Mouse (Mus musculus): ENCODE results near the gene Palld. TPM values are rescaled to one million over a fixed set of nuclear protein-coding genes. Genes with fewer than 3 reads are reported as not detected.

Palld gene
- polyA plus RNA-seq, 1 experiment from 2014 or later = 166 TPM

GRCm38 (mm10) chr8:61582547-61582946 is 319.9 kb downstream of the Palld start:
- ATAC-seq (ENCODE audit: extremely low read depth, insufficient number of reproducible peaks, low FRiP score, low TSS enrichment) = no peak
- Histone ChIP-seq H3K36me3 (peaks cover 50% of the 10 kb centered on the region), H3K9me3 (no peaks in the 10 kb centered on the region), H3K4me2 (no peak overlapping the region), H3K4me3 (no peak overlapping the region), H3K4me1 (peaks cover 68% of the 10 kb centered on the region), H3K27me3 (replicated peaks) (no peaks in the 10 kb centered on the region), H3K27ac (replicated peaks) (no peak overlapping the region), H3K9ac (no peak overlapping the region)
- WGBS = 73% methylated on average over 8 of the region's 8 CpGs

DNA sequence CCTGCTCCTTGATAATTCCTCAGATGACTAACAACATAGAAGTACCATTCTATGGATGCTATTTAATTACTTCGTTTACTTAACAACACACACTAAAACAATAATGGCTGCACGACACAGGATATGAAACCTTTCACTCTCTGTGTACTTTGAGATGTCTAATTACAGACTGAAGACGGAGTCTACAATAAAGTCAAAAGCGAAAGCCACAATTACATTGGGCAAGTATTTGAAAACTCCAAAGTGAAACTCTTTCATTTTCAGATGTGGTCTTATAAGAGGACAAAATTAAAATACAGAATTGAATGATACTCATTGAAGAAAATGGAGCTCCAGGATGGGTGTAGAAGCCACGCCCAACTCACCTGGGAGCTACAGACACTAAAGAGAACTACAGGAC is 321.2 kb downstream of the Palld start:
- WGBS = 83% methylated on average over 5 of the region's 5 CpGs
- H3K27me3 ChIP-seq (replicated peaks) = no peaks in the 10 kb centered on the region

GRCm38 (mm10) chr8:61579831-61580230 is 322.7 kb downstream of the Palld start:
- Histone ChIP-seq H3K4me3 (no peak overlapping the region), H3K9ac (no peak overlapping the region), H3K36me3 (peaks cover 43% of the 10 kb centered on the region), H3K27me3 (replicated peaks) (no peaks in the 10 kb centered on the region), H3K4me1 (peaks cover 66% of the 10 kb centered on the region), H3K27ac (replicated peaks) (no peak overlapping the region), H3K9me3 (no peaks in the 10 kb centered on the region), H3K4me2 (no peak overlapping the region)
- WGBS = 75% methylated on average over 4 of the region's 4 CpGs
- ATAC-seq (ENCODE audit: extremely low read depth, insufficient number of reproducible peaks, low FRiP score, low TSS enrichment) = no peak

More for the DNA sequence above, 321.2 kb downstream of the Palld start:
- no peak overlapping the region for H3K4me3 ChIP-seq
- H3K9me3 ChIP-seq = no peaks in the 10 kb centered on the region
- peaks cover 66% of the 10 kb centered on the region for H3K4me1 ChIP-seq
- H3K9ac ChIP-seq = no peak overlapping the region
- no peak overlapping the region for H3K4me2 ChIP-seq
- ATAC-seq (ENCODE audit: extremely low read depth, insufficient number of reproducible peaks, low FRiP score, low TSS enrichment) = no peak
- H3K27ac ChIP-seq (replicated peaks) = no peak overlapping the region
- peaks cover 47% of the 10 kb centered on the region for H3K36me3 ChIP-seq

GRCm38 (mm10) chr8:61578754-61579153 is 323.7 kb downstream of the Palld start:
- no peak overlapping the region for H3K9ac ChIP-seq
- H3K27me3 ChIP-seq (replicated peaks) = no peaks in the 10 kb centered on the region
- H3K9me3 ChIP-seq = no peaks in the 10 kb centered on the region
- H3K4me1 ChIP-seq = peaks cover 66% of the 10 kb centered on the region
- no peak overlapping the region for H3K4me3 ChIP-seq
- 77% methylated on average over 6 of the region's 6 CpGs for whole genome bisulfite sequencing
- H3K36me3 ChIP-seq = peaks cover 34% of the 10 kb centered on the region
- H3K27ac ChIP-seq (replicated peaks) = no peak overlapping the region
- ATAC-seq (ENCODE audit: extremely low read depth, insufficient number of reproducible peaks, low FRiP score, low TSS enrichment) = no peak
- no peak overlapping the region for H3K4me2 ChIP-seq

- Histone ChIP-seq H3K4me2 (no peak overlapping the region), H3K4me3 (no peak overlapping the region), H3K27ac (replicated peaks) (peak overlapping the region; percentile 43; the same call in 1 of the 2 replicates), H3K27me3 (replicated peaks) (no peaks in the 10 kb centered on the region), H3K9ac (no peak overlapping the region), H3K9me3 (no peaks in the 10 kb centered on the region), H3K4me1 (peaks cover 77% of the 10 kb centered on the region), H3K36me3 (peaks cover 22% of the 10 kb centered on the region; the same call in 1 of the 2 replicates)
- no peak for ATAC-seq (ENCODE audit: extremely low read depth, insufficient number of reproducible peaks, low FRiP score, low TSS enrichment)
- WGBS = 39% methylated on average over 4 of the region's 4 CpGs
Observed at GRCm38 (mm10) chr8:61575096-61575653, 327.3 kb downstream of the Palld start.

DNA sequence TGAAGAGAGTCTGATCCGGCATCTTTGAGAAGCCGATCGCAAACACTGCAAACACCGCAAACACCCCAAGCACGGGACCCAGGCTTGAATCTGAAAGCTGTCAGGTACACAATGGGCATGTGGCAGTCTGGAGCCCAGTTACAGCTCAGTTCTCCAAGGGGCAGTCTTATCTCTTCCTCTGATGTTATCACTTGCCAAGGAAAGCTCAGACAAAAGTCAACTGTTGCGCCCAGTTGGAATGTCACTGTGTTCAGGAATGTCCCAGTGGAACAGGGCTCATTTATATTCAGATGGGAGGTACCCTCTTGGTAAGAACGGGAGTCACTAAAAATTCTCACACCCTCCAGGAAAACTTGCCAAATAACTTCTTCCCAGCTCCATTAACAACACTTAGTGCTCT is 328.0 kb downstream of the Palld start:
- Histone ChIP-seq H3K9me3 (no peaks in the 10 kb centered on the region), H3K9ac (no peak overlapping the region), H3K4me1 (peaks cover 78% of the 10 kb centered on the region), H3K36me3 (peaks cover 22% of the 10 kb centered on the region; the same call in 1 of the 2 replicates), H3K4me2 (no peak overlapping the region), H3K4me3 (no peak overlapping the region), H3K27me3 (replicated peaks) (no peaks in the 10 kb centered on the region), H3K27ac (replicated peaks) (0 out of 2 replicates have a peak overlapping the region, but pooled peaks have one; percentile 2)
- no peak for ATAC-seq (ENCODE audit: extremely low read depth, insufficient number of reproducible peaks, low FRiP score, low TSS enrichment)
- 56% methylated on average over 7 of the region's 7 CpGs for WGBS

GRCm38 (mm10) chr8:61573179-61573937 is 329.1 kb downstream of the Palld start:
- 46% methylated on average over 8 of the region's 8 CpGs for WGBS
- Histone ChIP-seq H3K9ac (0 out of 2 replicates have a peak overlapping the region, but pooled peaks have one; percentile 8), H3K27me3 (replicated peaks) (no peaks in the 10 kb centered on the region), H3K4me2 (no peak overlapping the region), H3K27ac (replicated peaks) (peak overlapping the region; percentile 36), H3K36me3 (peaks cover 13% of the 10 kb centered on the region; the same call in 1 of the 2 replicates), H3K4me1 (peaks cover 78% of the 10 kb centered on the region), H3K9me3 (no peaks in the 10 kb centered on the region), H3K4me3 (no peak overlapping the region)
- ATAC-seq (ENCODE audit: extremely low read depth, insufficient number of reproducible peaks, low FRiP score, low TSS enrichment) = no peak

DNA sequence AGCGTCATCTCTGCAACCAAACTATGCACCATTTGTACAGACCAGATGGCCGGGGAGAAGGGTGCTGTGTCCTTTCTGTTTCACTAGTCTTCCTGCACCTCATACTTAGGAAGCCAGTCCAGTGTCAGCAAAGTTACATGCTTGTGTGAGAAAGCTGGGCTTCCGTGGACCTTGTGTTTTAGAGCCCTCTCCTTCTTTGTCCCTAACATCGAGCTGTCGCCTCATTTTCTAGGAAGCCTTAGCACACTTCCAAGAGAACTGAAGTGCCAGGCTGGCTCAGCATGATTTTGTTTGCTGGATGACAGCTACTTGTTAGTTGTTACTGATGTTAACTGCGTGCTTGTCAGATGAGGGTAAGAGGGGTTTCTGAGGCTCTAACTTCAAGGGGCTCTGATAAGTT is 329.8 kb downstream of the Palld start:
- Histone ChIP-seq H3K9ac (no peak overlapping the region), H3K9me3 (no peaks in the 10 kb centered on the region), H3K27me3 (replicated peaks) (no peaks in the 10 kb centered on the region), H3K27ac (replicated peaks) (peak overlapping the region; percentile 36; the same call in 1 of the 2 replicates), H3K4me3 (no peak overlapping the region), H3K36me3 (peaks cover 10% of the 10 kb centered on the region; the same call in 1 of the 2 replicates), H3K4me2 (no peak overlapping the region), H3K4me1 (peaks cover 74% of the 10 kb centered on the region)
- ATAC-seq (ENCODE audit: extremely low read depth, insufficient number of reproducible peaks, low FRiP score, low TSS enrichment) = no peak
- 68% methylated on average over 6 of the region's 6 CpGs for WGBS

- Histone ChIP-seq H3K4me3 (no peak overlapping the region), H3K36me3 (peaks cover 5% of the 10 kb centered on the region; the same call in 1 of the 2 replicates), H3K4me1 (peaks cover 78% of the 10 kb centered on the region), H3K27me3 (replicated peaks) (no peaks in the 10 kb centered on the region), H3K4me2 (no peak overlapping the region), H3K9ac (no peak overlapping the region), H3K27ac (replicated peaks) (no peak overlapping the region), H3K9me3 (no peaks in the 10 kb centered on the region)
- WGBS = 85% methylated on average over 2 of the region's 2 CpGs
- ATAC-seq (ENCODE audit: extremely low read depth, insufficient number of reproducible peaks, low FRiP score, low TSS enrichment) = no peak
Observed at GRCm38 (mm10) chr8:61570637-61571036, 331.9 kb downstream of the Palld start.

DNA sequence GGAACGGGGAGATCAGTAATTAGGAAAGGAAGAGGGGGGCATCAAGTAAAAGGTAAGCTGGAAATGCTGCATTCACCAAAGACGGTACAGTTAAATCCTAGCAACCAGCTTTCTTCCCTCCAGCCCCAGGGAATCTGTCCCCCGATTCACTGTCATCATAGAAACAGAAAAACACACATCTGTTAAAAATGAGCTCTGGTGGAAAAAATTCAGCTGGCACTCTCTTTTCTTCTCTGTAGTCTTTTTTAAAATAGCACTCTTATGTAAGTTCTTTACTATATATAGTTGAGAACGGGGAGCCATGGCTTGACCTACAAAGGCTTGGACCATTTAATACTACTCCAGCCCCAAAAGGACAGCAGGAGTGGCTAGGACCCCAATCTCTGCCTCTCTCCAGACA is 332.8 kb downstream of the Palld start:
- no peaks in the 10 kb centered on the region for H3K27me3 ChIP-seq (replicated peaks)
- H3K36me3 ChIP-seq = peaks cover 5% of the 10 kb centered on the region; the same call in 1 of the 2 replicates
- 61% methylated on average over 4 of the region's 4 CpGs for WGBS
- H3K27ac ChIP-seq (replicated peaks) = peak overlapping the region; percentile 41
- H3K4me2 ChIP-seq = no peak overlapping the region
- ATAC-seq (ENCODE audit: extremely low read depth, insufficient number of reproducible peaks, low FRiP score, low TSS enrichment) = no peak
- H3K9ac ChIP-seq = no peak overlapping the region
- H3K4me1 ChIP-seq = peaks cover 69% of the 10 kb centered on the region
- H3K4me3 ChIP-seq = no peak overlapping the region
- no peaks in the 10 kb centered on the region for H3K9me3 ChIP-seq

- H3K27me3 ChIP-seq (replicated peaks) = no peaks in the 10 kb centered on the region
- H3K9ac ChIP-seq = no peak overlapping the region
- peaks cover 5% of the 10 kb centered on the region; the same call in 1 of the 2 replicates for H3K36me3 ChIP-seq
- H3K4me2 ChIP-seq = no peak overlapping the region
- no peak for ATAC-seq (ENCODE audit: extremely low read depth, insufficient number of reproducible peaks, low FRiP score, low TSS enrichment)
- no peaks in the 10 kb centered on the region for H3K9me3 ChIP-seq
- H3K27ac ChIP-seq (replicated peaks) = peak overlapping the region; percentile 41; the same call in 1 of the 2 replicates
- no peak overlapping the region for H3K4me3 ChIP-seq
- peaks cover 68% of the 10 kb centered on the region for H3K4me1 ChIP-seq
Observed at GRCm38 (mm10) chr8:61569211-61569610, 333.3 kb downstream of the Palld start.

Measured in heart, embryonic 13.5 days (tissue).